Mouse (Mus musculus) megakaryocyte, embryonic 14.5 days (primary cell): Measurements from ENCODE around the gene Kirrel2. TPM values are rescaled to one million over a fixed set of nuclear protein-coding genes. Genes with fewer than 3 reads are reported as not detected.
A peak's percentile ranks its signal among the peaks of the same experiment; 100 is the strongest.

Experiments used
- H3K27me3 ChIP-seq: replicated peaks from 2 replicates; pipeline ENCODE3; 2012; ENCODE audit warnings: inconsistent platforms
- H3K36me3 ChIP-seq: replicated peaks from 2 replicates; pipeline ENCODE3; 2012; ENCODE audit warnings: low read length, inconsistent platforms, mixed read lengths
- H3K4me1 ChIP-seq: 2 replicates; pipeline ENCODE4 v1.6.1; 2012; ENCODE audit warnings: inconsistent platforms
- H3K4me3 ChIP-seq: replicated peaks from 2 replicates; pipeline ENCODE3; 2012; ENCODE audit warnings: moderate library complexity, mild to moderate bottlenecking, inconsistent platforms
- H3K9me3 ChIP-seq: 2 replicates; pipeline ENCODE4 v1.6.1; 2012; ENCODE audit warnings: inconsistent platforms
- FLI1 ChIP-seq: IDR thresholded peaks from 2 replicates; pipeline ENCODE4 v1.6.1; 2012; ENCODE audit warnings: low read length, inconsistent platforms, mixed read lengths
- GATA1 ChIP-seq: IDR thresholded peaks from 3 replicates; pipeline ENCODE4 v1.6.1; 2012; ENCODE audit warnings: mixed read lengths, low read length, inconsistent platforms, borderline replicate concordance
- polyA plus RNA-seq: library from polyadenylated mRNA; stranded (reverse); fragments of >175 nt; gene quantifications from 2 replicates; pipeline ENCODE4 v1.2.3, GENCODE M21; 2012; ENCODE audit warnings: low replicate concordance; ENCODE audit not compliant: insufficient read depth

The Kirrel2 gene
- polyA plus RNA-seq, 1 experiment = not detected

GRCm38 (mm10) chr7:30431793-30432192 lies 25.7 kb downstream of the Kirrel2 start:
- Histone ChIP-seq H3K36me3 (peaks cover 25% of the 10 kb centered on the region), H3K4me1 (peaks cover 53% of the 10 kb centered on the region), H3K4me3 (no peak overlapping the region), H3K27me3 (peaks cover 27% of the 10 kb centered on the region), H3K9me3 (no peaks in the 10 kb centered on the region)
- TF ChIP-seq FLI1 (no peak), GATA1 (no peak)

DNA sequence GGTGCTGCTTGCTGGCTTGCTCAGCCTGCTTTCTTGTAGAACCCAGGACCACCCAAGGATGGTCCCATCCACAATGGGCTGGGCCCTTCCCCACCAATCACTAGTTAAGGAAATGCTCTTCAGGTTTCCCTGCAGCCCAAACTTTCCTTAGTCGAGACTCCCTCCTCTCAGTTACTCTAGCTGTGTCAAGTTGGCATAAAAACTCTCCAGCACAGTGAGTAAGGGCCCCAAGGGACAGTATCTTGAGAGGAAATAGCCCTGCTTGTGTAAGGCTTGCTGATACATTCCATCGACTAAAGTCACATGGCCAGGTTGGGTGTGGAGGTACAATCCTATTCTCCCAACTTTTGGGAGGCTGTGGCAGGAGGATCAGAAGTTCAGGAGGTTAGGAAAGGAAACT lies 27.3 kb downstream of the Kirrel2 start:
- H3K27me3 ChIP-seq = peaks cover 11% of the 10 kb centered on the region
- no peaks in the 10 kb centered on the region for H3K9me3 ChIP-seq
- H3K4me1 ChIP-seq = peaks cover 56% of the 10 kb centered on the region
- TF ChIP-seq FLI1 (no peak), GATA1 (no peak)
- H3K4me3 ChIP-seq = no peak overlapping the region
- H3K36me3 ChIP-seq = peaks cover 40% of the 10 kb centered on the region

DNA sequence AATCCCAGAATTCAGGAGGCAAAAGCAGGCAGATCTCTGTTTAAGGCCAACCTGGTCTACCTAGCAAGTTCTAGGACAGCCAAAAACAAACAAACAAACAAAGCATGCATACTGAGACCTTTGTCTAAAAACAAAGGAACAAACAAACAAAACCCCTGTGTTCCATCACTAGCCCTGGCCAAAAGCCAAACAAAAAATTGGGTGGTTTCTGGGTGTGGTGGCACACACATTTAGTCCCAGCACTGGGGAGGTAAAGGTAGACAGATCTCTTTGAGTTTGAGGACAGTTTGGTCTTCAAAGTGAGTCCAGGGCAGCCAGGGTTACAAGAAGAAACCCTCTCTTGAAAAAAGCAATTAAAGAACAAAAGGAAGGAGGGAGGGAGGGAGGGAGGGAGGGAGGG lies 28.2 kb downstream of the Kirrel2 start:
- peaks cover 56% of the 10 kb centered on the region for H3K4me1 ChIP-seq
- H3K27me3 ChIP-seq = peaks cover 6% of the 10 kb centered on the region
- H3K9me3 ChIP-seq = no peaks in the 10 kb centered on the region
- no peak overlapping the region for H3K4me3 ChIP-seq
- no peak for TF ChIP-seq FLI1
- peaks cover 48% of the 10 kb centered on the region for H3K36me3 ChIP-seq

GRCm38 (mm10) chr7:30423071-30423641 lies 34.3 kb downstream of the Kirrel2 start:
- Histone ChIP-seq H3K9me3 (no peaks in the 10 kb centered on the region), H3K4me1 (peaks cover 70% of the 10 kb centered on the region), H3K36me3 (peaks cover 50% of the 10 kb centered on the region), H3K27me3 (no peaks in the 10 kb centered on the region), H3K4me3 (peak overlapping the region; percentile 94)
- no peak for TF ChIP-seq GATA1
- TF ChIP-seq FLI1 = no peak

GRCm38 (mm10) chr7:30422560-30422959 lies 34.9 kb downstream of the Kirrel2 start:
- TF ChIP-seq FLI1 (no peak), GATA1 (no peak)
- peak overlapping the region; percentile 94 for H3K4me3 ChIP-seq
- H3K27me3 ChIP-seq = no peaks in the 10 kb centered on the region
- peaks cover 44% of the 10 kb centered on the region for H3K36me3 ChIP-seq
- H3K9me3 ChIP-seq = no peaks in the 10 kb centered on the region
- peaks cover 76% of the 10 kb centered on the region for H3K4me1 ChIP-seq

- peaks cover 82% of the 10 kb centered on the region for H3K4me1 ChIP-seq
- no peak for TF ChIP-seq FLI1
- TF ChIP-seq GATA1 = no peak
- H3K4me3 ChIP-seq = peak overlapping the region; percentile 94
- no peaks in the 10 kb centered on the region for H3K27me3 ChIP-seq
- H3K36me3 ChIP-seq = peaks cover 38% of the 10 kb centered on the region
- no peaks in the 10 kb centered on the region for H3K9me3 ChIP-seq
These were observed 35.5 kb downstream of the Kirrel2 start for GRCm38 (mm10) chr7:30421890-30422435.

DNA sequence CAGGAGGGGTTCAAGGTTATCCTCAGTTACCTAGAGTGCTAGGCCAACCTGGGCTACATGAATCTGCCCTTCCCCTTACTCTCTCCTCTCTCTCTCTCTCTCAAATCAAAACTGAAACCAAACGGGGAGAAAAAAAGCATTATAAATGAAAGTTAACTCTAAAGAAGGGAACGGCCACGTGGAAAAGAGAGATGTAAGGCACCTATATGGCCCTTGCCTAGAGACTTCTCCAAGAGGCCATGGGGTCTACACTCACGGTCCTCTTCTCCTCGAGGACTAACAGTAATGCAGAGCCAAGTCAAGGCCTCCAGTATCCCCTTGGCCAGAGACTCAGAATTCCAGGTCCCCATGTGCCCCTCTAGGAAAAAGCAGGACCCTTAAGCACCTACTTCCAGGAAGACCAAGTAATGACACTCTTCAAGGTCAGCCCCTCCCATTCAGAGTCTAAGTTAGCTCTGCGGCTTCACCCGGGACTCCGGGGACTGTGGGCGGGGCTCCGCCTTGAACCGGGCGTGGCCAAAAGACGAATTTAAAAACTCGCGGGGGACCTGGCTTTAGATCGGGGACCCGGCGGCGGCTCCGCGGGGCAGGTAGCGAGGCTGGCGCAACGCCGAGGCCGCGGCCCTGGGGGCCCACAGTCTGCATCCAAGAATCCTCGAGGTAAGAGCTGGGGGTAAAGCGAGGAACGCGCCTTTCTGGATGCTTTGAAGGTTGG lies 36.2 kb downstream of the Kirrel2 start, which contains the start of gene Nfkbid:
Gene Nfkbid, plus strand, starts transcription at position 558 of the 715 bp plus-strand sequence.
- peak within 1 kb of the TSS; percentile 94 for H3K4me3 ChIP-seq
- no peaks in the 10 kb centered on the region for H3K9me3 ChIP-seq
- TF ChIP-seq GATA1 = no peak
- no peak for TF ChIP-seq FLI1
- H3K36me3 ChIP-seq = peaks cover 31% of the 10 kb centered on the region
- H3K27me3 ChIP-seq = no peaks in the 10 kb centered on the region
- peaks cover 85% of the 10 kb centered on the region for H3K4me1 ChIP-seq

DNA sequence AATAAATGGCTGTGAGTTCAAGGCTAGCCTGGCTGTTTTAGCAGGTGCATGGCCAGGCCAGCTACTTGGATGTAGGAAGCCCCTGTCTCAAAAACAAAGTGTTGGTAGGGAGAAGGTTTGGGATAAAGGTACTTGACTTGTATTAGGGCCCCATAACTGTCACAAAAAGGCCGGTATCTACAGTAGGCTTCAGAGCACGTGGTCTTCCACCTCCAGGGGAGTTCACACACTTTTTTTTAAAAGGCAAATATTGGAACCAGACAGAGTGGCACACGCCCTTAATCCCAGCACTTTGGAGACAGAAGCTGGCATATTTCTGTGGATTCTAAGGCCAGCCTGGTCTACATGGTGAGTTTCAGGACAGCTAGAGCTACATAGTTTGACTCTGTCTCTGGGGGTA lies 36.8 kb downstream of the Kirrel2 start:
- Histone ChIP-seq H3K36me3 (peaks cover 26% of the 10 kb centered on the region), H3K4me1 (peaks cover 84% of the 10 kb centered on the region), H3K27me3 (no peaks in the 10 kb centered on the region), H3K9me3 (no peaks in the 10 kb centered on the region), H3K4me3 (peak overlapping the region; percentile 94)
- TF ChIP-seq GATA1 = no peak
- no peak for TF ChIP-seq FLI1

DNA sequence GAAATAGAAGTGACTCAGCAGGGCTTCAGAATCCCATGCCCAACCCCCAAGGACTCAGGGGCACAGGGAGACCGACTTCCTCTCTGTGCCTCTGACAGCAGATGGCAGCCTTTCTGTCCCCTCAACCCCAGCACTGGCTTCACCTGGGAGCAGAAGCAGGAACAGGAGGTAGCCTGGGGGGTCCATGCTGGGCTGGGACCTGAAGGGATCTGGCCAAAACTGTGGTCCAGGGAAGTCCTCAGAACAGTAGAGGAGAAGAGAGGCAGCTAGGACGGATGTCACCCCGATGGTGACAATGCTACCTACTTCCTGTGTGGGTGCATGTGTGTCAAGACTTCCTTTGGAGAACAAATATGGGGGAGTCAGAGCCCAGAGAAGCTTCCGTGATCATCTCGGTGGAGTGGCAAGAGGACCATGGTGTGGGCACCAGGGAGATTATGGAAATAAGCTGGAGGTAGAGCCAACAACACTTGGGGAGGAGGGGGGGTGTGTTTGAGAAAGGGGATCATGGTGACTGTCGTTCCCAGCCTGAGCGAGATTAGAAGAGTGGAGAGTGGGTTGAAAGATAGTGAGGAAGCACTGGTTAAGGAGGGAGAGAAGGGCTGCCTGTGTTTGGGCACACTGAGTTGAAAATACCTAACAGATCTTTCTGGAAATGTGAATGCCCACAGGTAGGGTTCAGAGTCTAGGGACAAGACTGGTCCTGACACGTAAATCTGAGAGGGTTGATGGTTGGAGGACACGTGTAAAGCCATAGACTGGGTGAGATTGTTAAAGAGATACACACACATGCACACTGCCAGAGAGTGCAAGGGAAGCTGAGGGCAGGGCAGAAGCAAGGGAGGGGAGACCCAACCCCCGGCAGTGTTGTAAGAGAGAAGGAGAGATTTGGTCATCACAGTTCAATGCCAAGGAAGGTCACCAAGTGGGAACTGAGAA lies 37.7 kb downstream of the Kirrel2 start, which contains the start of gene Hcst:
Gene Hcst, minus strand, starts transcription at position 294 of the 939 bp plus-strand sequence.
- TF ChIP-seq FLI1 (peak; percentile 17; the same call in 1 of the 2 replicates), GATA1 (no peak)
- H3K9me3 ChIP-seq = 0 out of 2 replicates have a peak, but pooled peaks cover 2% of the 10 kb centered on the region
- H3K36me3 ChIP-seq = peaks cover 17% of the 10 kb centered on the region
- peak within 1 kb of the TSS; percentile 94 for H3K4me3 ChIP-seq
- no peaks in the 10 kb centered on the region for H3K27me3 ChIP-seq
- peaks cover 81% of the 10 kb centered on the region for H3K4me1 ChIP-seq
